ENCODE assay signal across 8 mouse cellular contexts in the genomic region with DNA sequence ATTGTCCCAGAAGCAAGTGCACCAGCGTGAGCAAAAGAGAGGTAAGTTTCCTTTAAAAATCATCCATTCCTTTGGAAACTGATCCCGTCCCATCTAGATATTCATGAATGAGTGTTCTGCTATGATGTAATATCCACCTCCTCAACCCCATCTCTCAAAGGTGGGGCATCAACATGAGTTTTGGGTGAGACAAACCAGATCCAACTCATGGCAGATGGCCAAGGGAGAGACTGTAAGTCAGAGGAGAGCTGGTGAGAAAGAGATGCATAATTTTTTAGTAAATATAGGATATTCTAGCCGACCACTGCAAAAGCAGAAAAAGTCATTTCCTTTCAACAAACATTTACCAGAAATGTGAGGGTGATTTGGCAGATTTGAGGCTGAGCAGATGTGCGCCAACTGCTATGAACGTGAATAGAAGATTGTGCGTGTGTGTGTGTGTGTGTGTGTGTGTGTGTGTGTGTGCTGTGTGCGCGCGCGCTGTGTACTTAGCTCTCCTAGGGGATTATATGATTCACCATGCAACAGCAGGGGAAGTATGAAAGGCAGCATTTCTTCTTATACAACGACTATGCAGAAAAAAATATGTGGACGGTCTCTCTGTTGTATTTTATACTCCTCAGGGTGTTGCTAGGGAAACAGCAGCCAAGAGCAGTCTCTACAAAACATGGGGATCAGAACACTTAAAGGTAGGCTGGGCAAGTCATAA. TPM values are rescaled to one million over a fixed set of nuclear protein-coding genes. Genes with fewer than 3 reads are reported as not detected.
DNase-seq lines count a peak whose midpoint lies in the region; ATAC-seq and TF ChIP-seq lines count a peak whose summit lies in the region.
"Had no signal": no experiment of that assay in that cellular context is flagged by ENCODE, and none has a peak within 500 bp of the region (broad histone marks: within the 10 kb centered on the region; RNA-seq: fewer than 3 reads in every experiment).

No protein-coding gene starts in this region.

- H3K27me3 ChIP-seq in thymus, adult 2 months (ENCODE audit: control insufficient read depth, insufficient read depth, low read length): no peaks in the 10 kb centered on the region
- H3K27me3 ChIP-seq: liver, embryonic 15.5 days had no signal

- no peak for TF ChIP-seq POLR2A in thymus, adult 2 months (IDR thresholded peaks at IDR 0.05; ENCODE audit: control insufficient read depth, extremely low read depth, insufficient read depth, low read length, poor library complexity)

- ATAC-seq in granulocyte monocyte progenitor cell, adult 5-6 weeks (replicated peaks; ENCODE audit: poor library complexity, severe bottlenecking): peak; percentile 64

- H3K36me3 ChIP-seq in thymus, adult 2 months (ENCODE audit: control insufficient read depth, insufficient read depth, low read length): no peaks in the 10 kb centered on the region
- H3K36me3 ChIP-seq: liver, embryonic 15.5 days had no signal

- 22% methylated on average over 12 of the region's 12 CpGs for WGBS in thymus, adult 2 months

- peaks cover 2% of the 10 kb centered on the region; the same call in 1 of the 2 replicates for H3K4me1 ChIP-seq in thymus, adult 2 months (replicated peaks; ENCODE audit: control insufficient read depth, insufficient read depth, low read length)
- H3K4me1 ChIP-seq: liver, embryonic 15.5 days had no signal

- intact Hi-C loops in left cerebral cortex, postnatal 36 days (cut with DNase I): no loop called here

- H3K4me3 ChIP-seq in thymus, adult 2 months (ENCODE audit: control insufficient read depth, insufficient read depth, low read length): no peak overlapping the region
- H3K4me3 ChIP-seq: liver, embryonic 15.5 days had no signal

- DNase-seq in thymus, adult 2 months: peak; percentile 9
- DNase-seq in thymus, adult 18-20 months: no peak
- peak; percentile 20 to 38 for DNase-seq in left cerebral cortex, postnatal 36 days (ENCODE audit: low spot score in 2 of 2)
- peak; percentile 55 for DNase-seq in telencephalon, adult 2 months (ENCODE audit: low read depth, low spot score)
- DNase-seq in cerebellum, adult 11 months: no peak
- DNase-seq in gastrocnemius, postnatal 25 days: no peak

- TF ChIP-seq CTCF in thymus, adult 2 months (IDR thresholded peaks at IDR 0.05; ENCODE audit: borderline replicate concordance, control insufficient read depth, extremely low read depth, insufficient read depth, low read length, poor library complexity): no peak

- H3K27ac ChIP-seq in thymus, adult 2 months (ENCODE audit: control insufficient read depth, insufficient read depth, low read length): no peak overlapping the region
- H3K27ac ChIP-seq: liver, embryonic 15.5 days had no signal

RNA-seq across cellular contexts. Expression of gene Ctsc, which starts 42.9 kb away (rescaled TPM):
- 72.6 and 80.4 TPM in 2 replicates for polyA plus RNA-seq in thymus, adult 2 months (2012; rRNA removed)
- total RNA-seq in granulocyte monocyte progenitor cell, adult 5-6 weeks (2014; fragmentation: Nextera tagmentation): 64.1 and 67.9 TPM in 2 replicates
- total RNA-seq in granulocyte monocyte progenitor cell, adult 5-6 weeks (2017): 98.4 and 99.9 TPM in 2 replicates
- 10 to 100 TPM in 1 of 2 experiments, 1 to 10 TPM in 1; 8.6 to 12.3 TPM for total RNA-seq in left cerebral cortex, postnatal 36 days (2021)
- 10 to 100 TPM; 33.0 to 36.9 TPM for total RNA-seq in gastrocnemius, postnatal 25 days (2021)

Comparison
In these comparisons a context has a peak if more than half of its experiments do, and no peak if none do; other contexts are left out.
1. DNase-seq: peak in thymus, adult 2 months (single experiment), left cerebral cortex, postnatal 36 days (2 of 2) and telencephalon, adult 2 months (single experiment); none in thymus, adult 18-20 months (0 of 2), cerebellum, adult 11 months (single experiment) and gastrocnemius, postnatal 25 days (single experiment).